Mouse (Mus musculus): ENCODE measurements around the gene Khsrp. TPM values are rescaled to one million over a fixed set of nuclear protein-coding genes. Genes with fewer than 3 reads are reported as not detected.
A peak's percentile ranks its signal among the peaks of the same experiment; 100 is the strongest.
"Not testable (repeated sequence)": the region's sequence is repeated elsewhere in the genome, so short reads cannot be mapped to it uniquely, and the experiment has no call there.

Khsrp gene
- polyA plus RNA-seq, 1 experiment from 2014 or later = 41.7 TPM

DNA sequence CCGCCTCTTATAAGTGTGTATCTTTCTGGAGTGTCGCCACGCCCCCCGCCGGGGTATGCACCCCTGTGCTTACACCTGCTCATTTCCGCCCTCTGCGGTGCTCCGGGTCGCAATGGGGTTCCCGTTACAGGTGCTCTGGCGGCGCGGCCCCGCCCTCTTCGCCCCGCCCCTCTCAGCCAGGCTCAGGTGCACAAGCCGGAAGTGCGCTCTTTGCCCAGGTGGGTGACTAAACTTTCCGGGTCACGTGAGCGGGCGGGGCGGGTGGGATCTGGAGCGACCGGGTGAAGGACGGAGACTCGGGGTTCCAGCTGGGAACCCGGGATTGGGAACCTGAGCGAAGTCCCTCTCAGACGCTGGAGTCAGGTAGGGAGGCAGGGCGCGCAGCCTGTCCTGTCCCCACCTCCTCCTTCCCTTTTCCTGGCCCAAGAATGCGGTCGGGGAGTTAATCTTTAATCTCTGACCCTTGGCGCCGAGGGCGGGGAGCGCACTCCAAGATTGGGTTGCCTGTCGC lies 30.7 kb upstream of the Khsrp start:
- DNase-seq (no peak), ATAC-seq (ENCODE audit: low FRiP score, low TSS enrichment) (no peak)
- peak overlapping the region; percentile 30 for H3K4me3 ChIP-seq (replicated peaks; ENCODE audit: low read depth, low read length)
- H3K27me3 ChIP-seq (ENCODE audit: control insufficient read depth, insufficient read depth, low read length) = peaks cover 27% of the 10 kb centered on the region
- H3K4me2 ChIP-seq (ENCODE audit: low read length) = peak overlapping the region; percentile 48
- H3K9ac ChIP-seq (replicated peaks; ENCODE audit: low read length) = no peak overlapping the region
- no peaks in the 10 kb centered on the region for H3K9me3 ChIP-seq (ENCODE audit: control insufficient read depth, low read length)
- 2% methylated on average over 39 of the region's 39 CpGs for WGBS
- no peaks in the 10 kb centered on the region for H3K36me3 ChIP-seq (ENCODE audit: control insufficient read depth, insufficient read depth, low read length)
- no peak overlapping the region for H3K27ac ChIP-seq (replicated peaks; ENCODE audit: low read depth, low read length)
- peaks cover 10% of the 10 kb centered on the region for H3K4me1 ChIP-seq (ENCODE audit: control insufficient read depth, insufficient read depth, low read length)

DNA sequence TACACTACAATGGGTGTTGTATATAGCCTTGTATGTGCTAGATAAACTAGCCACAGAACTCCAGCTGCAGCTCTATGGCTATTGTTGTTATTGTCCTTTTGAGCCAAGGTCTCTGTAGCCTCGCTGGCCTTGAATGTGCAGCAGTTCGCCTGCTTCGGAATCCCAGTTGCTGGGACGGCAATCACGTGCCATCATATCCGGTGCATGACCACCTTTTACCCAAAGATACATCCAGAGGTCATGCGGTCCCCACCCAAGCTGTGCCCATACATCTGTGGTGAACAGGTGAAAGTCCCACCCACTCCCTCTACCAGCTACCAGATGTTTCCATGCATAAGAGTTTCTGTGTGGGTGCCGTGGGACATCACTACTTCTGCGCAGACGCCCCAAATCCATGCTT lies 29.7 kb upstream of the Khsrp start:
- Histone ChIP-seq H3K4me2 (ENCODE audit: low read length) (peak overlapping the region; percentile 66), H3K36me3 (ENCODE audit: control insufficient read depth, insufficient read depth, low read length) (peaks cover 6% of the 10 kb centered on the region; the same call in 1 of the 2 replicates), H3K27ac (replicated peaks; ENCODE audit: low read depth, low read length) (no peak overlapping the region), H3K27me3 (ENCODE audit: control insufficient read depth, insufficient read depth, low read length) (peaks cover 27% of the 10 kb centered on the region), H3K4me3 (replicated peaks; ENCODE audit: low read depth, low read length) (peak overlapping the region; percentile 70; the same call in 1 of the 2 replicates), H3K4me1 (ENCODE audit: control insufficient read depth, insufficient read depth, low read length) (peaks cover 10% of the 10 kb centered on the region), H3K9me3 (ENCODE audit: control insufficient read depth, low read length) (no peaks in the 10 kb centered on the region), H3K9ac (replicated peaks; ENCODE audit: low read length) (no peak overlapping the region)
- no peak for ATAC-seq (ENCODE audit: low FRiP score, low TSS enrichment)
- DNase-seq = no peak
- WGBS = 44% methylated on average over 10 of the region's 10 CpGs

DNA sequence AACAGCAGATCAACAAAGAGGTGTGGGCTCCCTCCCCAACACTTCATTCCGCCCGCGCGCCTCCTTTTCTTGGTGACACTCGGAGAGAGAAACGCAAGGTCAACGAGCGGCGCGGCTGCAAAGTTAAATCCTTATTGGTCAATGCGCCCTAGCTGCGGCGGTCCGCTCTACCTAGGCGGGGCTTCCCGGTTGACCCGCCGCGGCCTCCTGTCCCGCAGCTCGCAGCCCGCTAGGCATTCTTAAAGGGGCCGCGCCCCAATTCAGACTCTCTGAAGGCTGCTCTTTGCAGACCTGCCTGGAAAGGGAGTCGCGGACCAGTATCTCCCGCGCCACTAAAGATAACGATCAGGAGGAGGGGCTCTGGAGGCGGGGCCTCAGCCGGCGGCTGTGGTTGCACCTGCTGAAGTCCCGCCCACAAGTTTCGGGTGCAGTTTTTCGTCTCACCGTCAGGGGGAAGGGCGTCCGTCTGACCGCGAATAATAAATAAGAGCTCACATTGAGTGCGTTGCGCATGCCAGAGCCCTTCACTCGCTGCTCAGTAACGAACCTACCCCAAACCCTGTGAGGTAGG lies 29.0 kb upstream of the Khsrp start:
- H3K9me3 ChIP-seq (ENCODE audit: control insufficient read depth, low read length) = no peaks in the 10 kb centered on the region
- H3K4me2 ChIP-seq (ENCODE audit: low read length) = peak overlapping the region; percentile 66
- peak; percentile 98 for DNase-seq
- ATAC-seq (ENCODE audit: low FRiP score, low TSS enrichment) = peak; percentile 90
- under 1% methylated on average over 44 of the region's 44 CpGs for WGBS
- peaks cover 10% of the 10 kb centered on the region for H3K4me1 ChIP-seq (ENCODE audit: control insufficient read depth, insufficient read depth, low read length)
- H3K27ac ChIP-seq (replicated peaks; ENCODE audit: low read depth, low read length) = peak overlapping the region; percentile 86
- peaks cover 13% of the 10 kb centered on the region for H3K36me3 ChIP-seq (ENCODE audit: control insufficient read depth, insufficient read depth, low read length)
- peaks cover 27% of the 10 kb centered on the region for H3K27me3 ChIP-seq (ENCODE audit: control insufficient read depth, insufficient read depth, low read length)
- H3K4me3 ChIP-seq (replicated peaks; ENCODE audit: low read depth, low read length) = peak overlapping the region; percentile 70
- H3K9ac ChIP-seq (replicated peaks; ENCODE audit: low read length) = peak overlapping the region; percentile 64; the same call in 1 of the 2 replicates

DNA sequence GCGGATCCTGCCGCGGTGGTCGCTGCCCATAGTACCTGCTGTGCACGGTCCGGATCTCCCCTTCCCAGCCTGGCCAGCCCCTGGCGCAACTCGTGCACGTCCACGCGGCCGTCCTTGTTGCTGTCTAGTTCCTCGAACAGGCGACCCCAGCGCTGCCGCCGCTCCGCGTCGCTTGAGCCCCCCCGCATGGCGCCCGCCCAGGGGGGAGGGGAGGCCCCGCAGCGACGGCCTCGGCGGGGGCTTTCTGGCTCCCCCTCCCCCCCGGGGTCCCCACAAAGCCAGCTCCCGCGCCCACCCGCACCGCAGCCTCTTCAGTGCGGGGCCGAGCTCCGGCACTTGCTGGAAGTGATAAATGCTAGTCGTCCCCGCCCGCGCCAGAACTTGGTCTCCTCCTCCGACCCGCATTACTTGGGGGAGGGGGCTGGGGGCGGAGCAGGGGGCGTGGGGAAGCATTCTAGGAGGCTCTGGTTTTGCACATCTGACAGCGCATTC lies 28.2 kb upstream of the Khsrp start, which contains the start of gene Slc25a23:
Slc25a23 (minus strand) TSS at position 378 of the 492 bp plus-strand sequence.
- DNase-seq (peak; percentile 93), ATAC-seq (ENCODE audit: low FRiP score, low TSS enrichment) (peak; percentile 77)
- H3K4me3 ChIP-seq (replicated peaks; ENCODE audit: low read depth, low read length) = peak within 1 kb of the TSS; percentile 70
- peak within 1 kb of the TSS; percentile 66 for H3K4me2 ChIP-seq (ENCODE audit: low read length)
- peaks cover 10% of the 10 kb centered on the region for H3K4me1 ChIP-seq (ENCODE audit: control insufficient read depth, insufficient read depth, low read length)
- WGBS = under 1% methylated on average over 44 of the region's 45 CpGs
- H3K9me3 ChIP-seq (ENCODE audit: control insufficient read depth, low read length) = no peaks in the 10 kb centered on the region
- H3K36me3 ChIP-seq (ENCODE audit: control insufficient read depth, insufficient read depth, low read length) = peaks cover 21% of the 10 kb centered on the region
- peak within 1 kb of the TSS; percentile 86 for H3K27ac ChIP-seq (replicated peaks; ENCODE audit: low read depth, low read length)
- H3K27me3 ChIP-seq (ENCODE audit: control insufficient read depth, insufficient read depth, low read length) = peaks cover 27% of the 10 kb centered on the region
- H3K9ac ChIP-seq (replicated peaks; ENCODE audit: low read length) = peak within 1 kb of the TSS; percentile 64

DNA sequence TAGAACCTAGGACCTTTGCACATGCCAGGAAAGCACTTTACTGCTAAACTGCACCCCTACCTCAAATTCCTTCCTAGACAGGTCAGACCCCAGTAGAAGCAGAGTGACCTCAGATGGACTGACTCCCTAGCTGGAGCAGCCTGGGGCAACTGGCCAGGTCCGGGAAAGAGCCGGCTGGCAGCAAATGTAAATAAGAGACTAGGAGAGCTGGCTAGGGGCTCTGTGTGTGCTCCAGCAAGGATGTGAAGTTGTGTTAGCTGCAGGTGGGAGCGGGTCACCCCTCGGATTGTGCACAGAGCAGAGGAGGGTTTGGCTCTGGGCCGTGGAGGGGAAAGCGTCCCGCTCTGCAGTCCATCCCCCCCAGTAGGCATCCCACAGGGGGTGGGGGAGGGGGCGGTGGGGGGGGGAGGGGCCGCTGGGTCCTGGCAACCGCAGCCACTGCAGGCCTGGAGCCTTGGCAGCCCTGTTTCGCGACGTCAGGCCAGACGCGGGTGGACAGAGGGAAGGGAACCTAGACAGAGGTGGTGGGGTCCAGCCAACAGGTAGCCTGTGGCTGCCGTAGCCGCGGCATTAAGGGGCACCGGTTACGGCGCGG lies 27.7 kb upstream of the Khsrp start, which contains the start of gene Crb3:
Crb3 (plus strand) TSS at position 215 of the 595 bp plus-strand sequence.
- 0% methylated on average over 19 of the region's 22 CpGs for WGBS
- Histone ChIP-seq H3K9ac (replicated peaks; ENCODE audit: low read length) (peak within 1 kb of the TSS; percentile 64), H3K27me3 (ENCODE audit: control insufficient read depth, insufficient read depth, low read length) (peaks cover 27% of the 10 kb centered on the region), H3K4me2 (ENCODE audit: low read length) (peak within 1 kb of the TSS; percentile 66), H3K4me3 (replicated peaks; ENCODE audit: low read depth, low read length) (peak within 1 kb of the TSS; percentile 70), H3K27ac (replicated peaks; ENCODE audit: low read depth, low read length) (peak within 1 kb of the TSS; percentile 86), H3K9me3 (ENCODE audit: control insufficient read depth, low read length) (no peaks in the 10 kb centered on the region), H3K4me1 (ENCODE audit: control insufficient read depth, insufficient read depth, low read length) (peaks cover 10% of the 10 kb centered on the region), H3K36me3 (ENCODE audit: control insufficient read depth, insufficient read depth, low read length) (peaks cover 25% of the 10 kb centered on the region)
- no peak; the same call in 1 of the 2 replicates for ATAC-seq (ENCODE audit: low FRiP score, low TSS enrichment)
- peak; percentile 53 for DNase-seq

DNA sequence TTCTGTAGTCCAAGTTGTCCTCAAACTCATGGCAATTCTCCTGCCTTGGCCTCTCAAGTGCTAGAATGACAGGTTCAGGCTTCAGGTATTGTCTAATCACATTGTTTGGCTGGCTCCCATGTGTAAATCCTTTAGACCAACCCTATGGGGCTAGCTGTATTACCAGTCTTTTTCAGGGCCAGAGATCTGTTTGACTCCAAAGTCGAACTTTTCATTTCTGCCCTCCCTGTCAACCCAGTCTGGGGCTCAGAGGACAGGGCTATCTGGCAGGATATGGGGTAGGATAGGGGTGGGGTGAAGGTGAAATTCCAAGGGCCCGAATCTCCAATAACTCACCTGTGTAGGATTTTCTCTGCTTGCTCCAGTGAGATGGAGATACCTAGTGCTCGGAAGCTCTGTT lies 24.9 kb upstream of the Khsrp start:
- Histone ChIP-seq H3K36me3 (ENCODE audit: control insufficient read depth, insufficient read depth, low read length) (peaks cover 47% of the 10 kb centered on the region), H3K9ac (replicated peaks; ENCODE audit: low read length) (no peak overlapping the region), H3K27me3 (ENCODE audit: control insufficient read depth, insufficient read depth, low read length) (peaks cover 4% of the 10 kb centered on the region), H3K4me1 (ENCODE audit: control insufficient read depth, insufficient read depth, low read length) (peaks cover 6% of the 10 kb centered on the region), H3K9me3 (ENCODE audit: control insufficient read depth, low read length) (no peaks in the 10 kb centered on the region), H3K27ac (replicated peaks; ENCODE audit: low read depth, low read length) (no peak overlapping the region), H3K4me2 (ENCODE audit: low read length) (no peak overlapping the region), H3K4me3 (replicated peaks; ENCODE audit: low read depth, low read length) (no peak overlapping the region)
- no peak for ATAC-seq (ENCODE audit: low FRiP score, low TSS enrichment)
- no peak for DNase-seq
- 91% methylated on average over 3 of the region's 3 CpGs for WGBS

DNA sequence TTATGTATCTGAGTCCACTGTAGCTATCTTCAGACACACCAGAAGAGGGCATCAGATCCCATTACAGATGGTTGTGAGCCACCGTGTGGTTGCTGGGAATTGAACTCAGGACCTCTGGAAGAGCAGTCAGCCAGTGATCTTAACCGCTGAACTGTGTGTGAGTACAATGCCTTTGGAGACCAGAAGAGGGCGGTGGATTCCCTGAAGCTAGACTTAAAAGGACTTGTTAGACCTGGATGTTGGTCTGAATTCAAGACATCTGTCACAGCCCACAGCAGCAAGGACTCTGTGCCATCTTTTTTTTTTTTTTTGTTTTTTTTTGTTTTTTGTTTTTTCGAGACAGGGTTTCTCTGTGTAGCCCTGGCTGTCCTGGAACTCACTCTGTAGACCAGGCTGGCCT lies 20.4 kb upstream of the Khsrp start:
- not testable (repeated sequence) for ATAC-seq (ENCODE audit: low FRiP score, low TSS enrichment); H3K27me3 ChIP-seq (ENCODE audit: control insufficient read depth, insufficient read depth, low read length); H3K9ac ChIP-seq (replicated peaks; ENCODE audit: low read length); H3K27ac ChIP-seq (replicated peaks; ENCODE audit: low read depth, low read length); H3K4me3 ChIP-seq (replicated peaks; ENCODE audit: low read depth, low read length); H3K9me3 ChIP-seq (ENCODE audit: control insufficient read depth, low read length); H3K4me1 ChIP-seq (ENCODE audit: control insufficient read depth, insufficient read depth, low read length); H3K4me2 ChIP-seq (ENCODE audit: low read length)
- peak; percentile 30 for DNase-seq
- WGBS = 91% methylated on average over 4 of the region's 4 CpGs
- peaks cover 67% of the 10 kb centered on the region for H3K36me3 ChIP-seq (ENCODE audit: control insufficient read depth, insufficient read depth, low read length)

DNA sequence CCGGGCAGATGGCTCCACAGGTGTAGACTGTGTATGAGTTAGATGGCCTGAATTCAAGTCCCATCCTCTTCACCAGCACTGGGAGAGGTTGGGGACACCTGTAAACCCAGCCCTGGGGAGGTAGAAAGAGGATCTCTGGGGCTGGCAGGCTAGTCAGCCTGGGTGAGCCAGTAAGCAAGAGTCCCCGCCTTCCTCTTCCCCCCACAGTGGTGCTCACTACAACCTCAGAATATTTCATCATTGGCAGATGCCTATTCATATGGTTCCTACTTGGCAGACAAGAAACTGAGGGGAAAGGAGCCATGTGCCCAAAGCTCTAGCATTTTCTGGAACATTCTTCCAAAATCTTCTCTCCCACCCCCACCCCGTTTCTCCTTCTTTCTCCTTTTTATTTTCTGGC lies 17.5 kb upstream of the Khsrp start:
- DNase-seq = no peak
- no peak overlapping the region for H3K4me2 ChIP-seq (ENCODE audit: low read length)
- no peak overlapping the region for H3K4me3 ChIP-seq (replicated peaks; ENCODE audit: low read depth, low read length)
- ATAC-seq (ENCODE audit: low FRiP score, low TSS enrichment) = no peak
- WGBS = 95% methylated on average over 3 of the region's 3 CpGs
- no peaks in the 10 kb centered on the region for H3K9me3 ChIP-seq (ENCODE audit: control insufficient read depth, low read length)
- H3K27me3 ChIP-seq (ENCODE audit: control insufficient read depth, insufficient read depth, low read length) = no peaks in the 10 kb centered on the region
- H3K4me1 ChIP-seq (ENCODE audit: control insufficient read depth, insufficient read depth, low read length) = no peaks in the 10 kb centered on the region
- peaks cover 60% of the 10 kb centered on the region for H3K36me3 ChIP-seq (ENCODE audit: control insufficient read depth, insufficient read depth, low read length)
- H3K27ac ChIP-seq (replicated peaks; ENCODE audit: low read depth, low read length) = no peak overlapping the region
- no peak overlapping the region for H3K9ac ChIP-seq (replicated peaks; ENCODE audit: low read length)

Data from midbrain, embryonic 14.5 days (tissue).